Mouse (Mus musculus): ENCODE measurements at regions not wholly inside any gene's neighbourhood (a gene's known extent, or its start where the extent isn't known, plus 50 kb on each side); places are given as distances from the start of the nearest gene placed in this dataset.

- H3K4me3 ChIP-seq (replicated peaks; ENCODE audit: low read length), result no peak overlapping the region
- H3K4me2 ChIP-seq (ENCODE audit: low read depth, low read length), result no peak overlapping the region
- no peaks in the 10 kb centered on the region for H3K27me3 ChIP-seq (ENCODE audit: control insufficient read depth, insufficient read depth, low read length)
- WGBS, result 85% methylated on average over 7 of the region's 7 CpGs
- ATAC-seq (ENCODE audit: insufficient read depth, low FRiP score), result no peak
- peaks cover 4% of the 10 kb centered on the region; the same call in 1 of the 2 replicates for H3K4me1 ChIP-seq (ENCODE audit: control insufficient read depth, insufficient read depth, low read length)
- no peak overlapping the region for H3K27ac ChIP-seq (ENCODE audit: low read length)
- H3K36me3 ChIP-seq (ENCODE audit: control insufficient read depth, insufficient read depth, low read length), result no peaks in the 10 kb centered on the region
- H3K9ac ChIP-seq (ENCODE audit: low read length), result no peak overlapping the region
- H3K9me3 ChIP-seq (replicated peaks; ENCODE audit: control insufficient read depth, low read length), result 0 out of 2 replicates have a peak, but pooled peaks cover 7% of the 10 kb centered on the region
These were observed 462.7 kb upstream of the Gm19410 start for GRCm38 (mm10) chr8:35302856-35303255.

GRCm38 (mm10) chr8:35321270-35321865, 444.2 kb upstream of the Gm19410 start:
- Histone ChIP-seq H3K27me3 (ENCODE audit: control insufficient read depth, insufficient read depth, low read length) (no peaks in the 10 kb centered on the region), H3K4me3 (replicated peaks; ENCODE audit: low read length) (no peak overlapping the region), H3K36me3 (ENCODE audit: control insufficient read depth, insufficient read depth, low read length) (no peaks in the 10 kb centered on the region), H3K4me2 (ENCODE audit: low read depth, low read length) (no peak overlapping the region), H3K4me1 (ENCODE audit: control insufficient read depth, insufficient read depth, low read length) (no peaks in the 10 kb centered on the region), H3K9me3 (replicated peaks; ENCODE audit: control insufficient read depth, low read length) (no peaks in the 10 kb centered on the region), H3K9ac (ENCODE audit: low read length) (no peak overlapping the region), H3K27ac (ENCODE audit: low read length) (no peak overlapping the region)
- no peak for ATAC-seq (ENCODE audit: insufficient read depth, low FRiP score)
- 63% methylated on average over 10 of the region's 10 CpGs for WGBS

- ATAC-seq (ENCODE audit: insufficient read depth, low FRiP score), result no peak
- H3K9me3 ChIP-seq (replicated peaks; ENCODE audit: control insufficient read depth, low read length), result no peaks in the 10 kb centered on the region
- H3K9ac ChIP-seq (ENCODE audit: low read length), result no peak overlapping the region
- no peak overlapping the region for H3K4me3 ChIP-seq (replicated peaks; ENCODE audit: low read length)
- 35% methylated on average over 15 of the region's 15 CpGs for WGBS
- H3K4me1 ChIP-seq (ENCODE audit: control insufficient read depth, insufficient read depth, low read length), result no peaks in the 10 kb centered on the region
- H3K4me2 ChIP-seq (ENCODE audit: low read depth, low read length), result no peak overlapping the region
- H3K27ac ChIP-seq (ENCODE audit: low read length), result no peak overlapping the region
- no peaks in the 10 kb centered on the region for H3K27me3 ChIP-seq (ENCODE audit: control insufficient read depth, insufficient read depth, low read length)
- H3K36me3 ChIP-seq (ENCODE audit: control insufficient read depth, insufficient read depth, low read length), result no peaks in the 10 kb centered on the region
These were observed 442.2 kb upstream of the Gm19410 start for GRCm38 (mm10) chr8:35323180-35323975.

Data from stomach, embryonic 16.5 days (tissue).